Mouse (Mus musculus): ENCODE results near the gene Cog3. TPM values are rescaled to one million over a fixed set of nuclear protein-coding genes. Genes with fewer than 3 reads are reported as not detected.
A peak's percentile ranks its signal among the peaks of the same experiment; 100 is the strongest.

The Cog3 gene
- polyA plus RNA-seq, 1 experiment from 2014 or later, result 16.0 TPM

DNA sequence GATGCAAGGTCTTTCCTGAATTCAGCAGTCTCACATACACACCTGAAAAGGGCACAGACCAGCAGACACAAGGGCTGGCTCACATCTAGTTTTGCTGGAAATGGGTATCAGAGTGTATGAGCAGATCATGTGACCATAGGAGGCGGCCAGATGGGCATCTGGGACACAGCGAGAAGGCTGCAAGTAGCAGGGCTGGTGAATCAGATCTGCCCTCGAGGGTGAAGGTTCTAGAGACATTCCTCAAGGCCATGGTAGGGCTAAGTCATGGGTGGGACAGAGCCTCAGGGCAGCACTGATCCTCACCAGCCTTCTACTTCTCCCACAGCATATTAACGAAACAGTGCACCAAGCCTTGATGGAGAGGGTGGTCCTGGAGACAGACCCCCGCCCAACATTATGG lies 58.2 kb downstream of the Cog3 start:
- no peak for ATAC-seq (ENCODE audit: insufficient number of reproducible peaks, insufficient read depth, low FRiP score, low read depth)
- Histone ChIP-seq H3K4me3 (ENCODE audit: control insufficient read depth in 1 of 2, insufficient read depth in 1 of 2, low read depth in 1 of 2, low read length in 2 of 2) (no peak overlapping the region), H3K9me3 (ENCODE audit: control insufficient read depth, low read length) (no peaks in the 10 kb centered on the region), H3K4me2 (ENCODE audit: low read length) (no peak overlapping the region), H3K9ac (ENCODE audit: low read length) (no peak overlapping the region), H3K27me3 (ENCODE audit: control insufficient read depth, insufficient read depth, low read length) (no peaks in the 10 kb centered on the region), H3K27ac (replicated peaks in 1 of 2; ENCODE audit: control insufficient read depth in 1 of 2, insufficient read depth in 1 of 2, low read depth in 2 of 2, low read length in 2 of 2) (no peak overlapping the region), H3K4me1 (ENCODE audit: control insufficient read depth in 2 of 2, insufficient read depth in 2 of 2, low read length in 2 of 2) (no peaks in the 10 kb centered on the region), H3K36me3 (ENCODE audit: control insufficient read depth, insufficient read depth, low read length) (peaks cover 2% of the 10 kb centered on the region; the same call in 1 of the 2 replicates)
- WGBS, result 78% methylated on average over 5 of the region's 5 CpGs

DNA sequence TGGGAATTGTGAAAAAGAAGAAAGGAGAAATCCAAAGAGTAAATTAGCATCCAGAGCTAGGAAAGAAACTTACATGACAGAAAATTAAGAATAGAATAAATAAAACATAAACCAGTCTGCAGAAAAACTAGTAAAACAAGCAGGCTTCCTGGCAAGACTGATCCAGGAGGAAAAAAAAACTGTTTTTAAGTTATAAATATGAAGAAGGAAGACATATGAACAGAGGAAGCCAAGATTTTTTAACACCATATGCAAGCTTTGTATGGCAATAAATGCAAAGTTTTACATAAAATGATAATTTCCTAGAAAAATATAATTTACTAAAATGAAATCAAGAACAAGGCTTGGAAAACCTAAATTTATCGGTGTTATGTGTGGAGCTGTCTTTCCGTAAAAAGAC lies 63.9 kb downstream of the Cog3 start:
- Histone ChIP-seq H3K27me3 (ENCODE audit: control insufficient read depth, insufficient read depth, low read length) (no peaks in the 10 kb centered on the region), H3K27ac (replicated peaks in 1 of 2; ENCODE audit: control insufficient read depth in 1 of 2, insufficient read depth in 1 of 2, low read depth in 2 of 2, low read length in 2 of 2) (no peak overlapping the region), H3K9ac (ENCODE audit: low read length) (no peak overlapping the region), H3K4me3 (ENCODE audit: control insufficient read depth in 1 of 2, insufficient read depth in 1 of 2, low read depth in 1 of 2, low read length in 2 of 2) (no peak overlapping the region), H3K36me3 (ENCODE audit: control insufficient read depth, insufficient read depth, low read length) (no peaks in the 10 kb centered on the region), H3K4me2 (ENCODE audit: low read length) (no peak overlapping the region), H3K9me3 (ENCODE audit: control insufficient read depth, low read length) (no peaks in the 10 kb centered on the region), H3K4me1 (ENCODE audit: control insufficient read depth in 2 of 2, insufficient read depth in 2 of 2, low read length in 2 of 2) (no peaks in the 10 kb centered on the region)
- WGBS, result 93% methylated on average over 2 of the region's 2 CpGs
- ATAC-seq (ENCODE audit: insufficient number of reproducible peaks, insufficient read depth, low FRiP score, low read depth), result no peak

DNA sequence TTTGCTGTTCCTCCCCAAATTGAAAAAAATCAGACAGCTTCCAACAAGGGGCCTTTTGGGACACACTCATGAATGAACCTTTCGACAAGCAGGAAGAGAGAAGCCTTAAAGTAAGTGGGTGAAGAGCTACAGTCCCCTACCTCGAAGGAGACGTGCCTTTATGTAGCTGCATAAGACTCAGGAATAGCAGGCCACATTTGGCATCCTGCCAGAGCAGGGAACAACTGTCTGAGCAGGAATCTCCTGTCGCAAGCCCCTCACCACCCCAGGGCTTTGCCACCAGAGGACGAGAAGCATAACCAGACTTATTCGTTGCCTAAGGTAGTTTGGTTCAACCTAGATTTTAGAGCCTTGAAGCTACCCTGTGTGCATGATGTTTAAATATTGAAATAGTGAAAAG lies 78.0 kb downstream of the Cog3 start:
- Histone ChIP-seq H3K4me1 (ENCODE audit: control insufficient read depth in 2 of 2, insufficient read depth in 2 of 2, low read length in 2 of 2) (no peaks in the 10 kb centered on the region), H3K27ac (replicated peaks in 1 of 2; ENCODE audit: control insufficient read depth in 1 of 2, insufficient read depth in 1 of 2, low read depth in 2 of 2, low read length in 2 of 2) (no peak overlapping the region), H3K4me2 (ENCODE audit: low read length) (no peak overlapping the region), H3K4me3 (ENCODE audit: control insufficient read depth in 1 of 2, insufficient read depth in 1 of 2, low read depth in 1 of 2, low read length in 2 of 2) (no peak overlapping the region), H3K9me3 (ENCODE audit: control insufficient read depth, low read length) (no peaks in the 10 kb centered on the region), H3K36me3 (ENCODE audit: control insufficient read depth, insufficient read depth, low read length) (no peaks in the 10 kb centered on the region), H3K27me3 (ENCODE audit: control insufficient read depth, insufficient read depth, low read length) (no peaks in the 10 kb centered on the region), H3K9ac (ENCODE audit: low read length) (no peak overlapping the region)
- 30% methylated on average over 6 of the region's 6 CpGs for WGBS
- ATAC-seq (ENCODE audit: insufficient number of reproducible peaks, insufficient read depth, low FRiP score, low read depth), result no peak

DNA sequence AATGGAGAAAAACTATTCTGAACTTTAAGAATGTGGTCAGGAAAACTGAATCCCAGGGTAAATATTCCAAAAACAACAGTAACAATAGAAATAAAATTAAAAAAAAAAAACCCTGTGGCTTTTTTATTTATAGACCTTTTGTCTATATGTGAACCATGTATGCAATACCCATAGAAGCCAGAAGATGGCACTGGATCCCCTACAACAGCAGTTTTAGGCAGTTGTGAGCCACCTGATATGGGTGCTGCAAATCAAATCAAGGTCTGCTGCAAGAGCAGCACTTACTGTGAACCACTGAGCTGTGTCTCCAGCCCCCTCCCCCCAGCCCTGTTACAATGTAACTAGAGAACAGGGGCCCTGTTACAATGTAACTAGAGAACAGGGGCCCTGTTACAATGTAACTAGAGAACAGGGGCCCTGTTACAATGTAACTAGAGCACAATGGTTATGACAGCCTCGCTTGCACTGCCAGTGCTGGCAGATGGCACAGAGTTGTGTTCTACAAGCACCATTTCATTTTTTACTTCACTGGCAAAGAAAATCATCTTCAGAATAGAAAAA lies 85.2 kb downstream of the Cog3 start:
- H3K27me3 ChIP-seq (ENCODE audit: control insufficient read depth, insufficient read depth, low read length), result no peaks in the 10 kb centered on the region
- H3K4me1 ChIP-seq (ENCODE audit: control insufficient read depth in 2 of 2, insufficient read depth in 2 of 2, low read length in 2 of 2), result no peaks in the 10 kb centered on the region
- no peak overlapping the region for H3K4me3 ChIP-seq (ENCODE audit: control insufficient read depth in 1 of 2, insufficient read depth in 1 of 2, low read depth in 1 of 2, low read length in 2 of 2)
- no peak overlapping the region for H3K4me2 ChIP-seq (ENCODE audit: low read length)
- no peak overlapping the region for H3K27ac ChIP-seq (replicated peaks in 1 of 2; ENCODE audit: control insufficient read depth in 1 of 2, insufficient read depth in 1 of 2, low read depth in 2 of 2, low read length in 2 of 2)
- H3K9ac ChIP-seq (ENCODE audit: low read length), result no peak overlapping the region
- WGBS, result 94% methylated on average over 1 of the region's 1 CpGs
- no peak for ATAC-seq (ENCODE audit: insufficient number of reproducible peaks, insufficient read depth, low FRiP score, low read depth)
- H3K36me3 ChIP-seq (ENCODE audit: control insufficient read depth, insufficient read depth, low read length), result no peaks in the 10 kb centered on the region
- no peaks in the 10 kb centered on the region for H3K9me3 ChIP-seq (ENCODE audit: control insufficient read depth, low read length)

DNA sequence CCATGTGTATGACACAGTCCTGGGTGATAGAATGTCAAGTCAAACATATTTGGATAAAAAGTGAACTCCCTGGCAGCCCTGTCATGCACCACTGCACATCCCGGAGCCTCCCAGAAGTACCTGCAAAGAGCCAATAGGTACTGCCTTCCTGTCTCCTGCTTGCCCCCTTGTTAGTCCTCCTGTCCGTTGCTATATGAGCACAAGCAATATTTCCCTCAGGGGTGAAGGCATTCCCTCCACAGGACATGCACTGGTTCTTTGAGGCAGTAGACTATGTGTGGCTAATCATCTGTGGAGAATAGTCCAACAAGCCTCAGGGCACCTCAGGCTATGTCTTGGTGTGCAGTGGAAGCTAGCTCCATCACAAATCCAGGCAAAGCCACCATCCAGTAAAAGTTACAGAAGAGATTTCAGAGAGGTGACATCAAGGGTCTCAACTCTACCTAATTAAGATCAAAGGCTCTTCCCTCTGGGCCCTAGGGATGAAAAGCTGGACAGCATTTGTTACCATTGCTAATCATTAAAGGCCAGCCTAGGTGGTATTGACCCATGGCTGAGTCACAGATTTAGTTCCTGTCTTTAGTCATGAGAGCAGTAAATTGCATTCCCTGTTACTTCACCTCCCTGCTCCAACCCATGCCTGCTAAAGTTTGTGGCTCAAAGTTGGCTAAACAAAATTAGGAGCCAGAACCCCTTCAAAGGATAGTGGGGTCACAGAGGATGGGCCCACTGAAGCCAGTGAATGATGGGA lies 88.7 kb downstream of the Cog3 start:
- Histone ChIP-seq H3K27me3 (ENCODE audit: control insufficient read depth, insufficient read depth, low read length) (no peaks in the 10 kb centered on the region), H3K4me2 (ENCODE audit: low read length) (no peak overlapping the region), H3K9ac (ENCODE audit: low read length) (no peak overlapping the region), H3K4me1 (ENCODE audit: control insufficient read depth in 2 of 2, insufficient read depth in 2 of 2, low read length in 2 of 2) (peaks cover 2 to 6% of the 10 kb centered on the region in 2 experiments; a peak in 3 of 4 replicates), H3K4me3 (ENCODE audit: control insufficient read depth in 1 of 2, insufficient read depth in 1 of 2, low read depth in 1 of 2, low read length in 2 of 2) (no peak overlapping the region), H3K27ac (replicated peaks in 1 of 2; ENCODE audit: control insufficient read depth in 1 of 2, insufficient read depth in 1 of 2, low read depth in 2 of 2, low read length in 2 of 2) (no peak overlapping the region), H3K36me3 (ENCODE audit: control insufficient read depth, insufficient read depth, low read length) (no peaks in the 10 kb centered on the region), H3K9me3 (ENCODE audit: control insufficient read depth, low read length) (no peaks in the 10 kb centered on the region)
- 87% methylated on average over 2 of the region's 2 CpGs for WGBS
- ATAC-seq (ENCODE audit: insufficient number of reproducible peaks, insufficient read depth, low FRiP score, low read depth), result no peak

DNA sequence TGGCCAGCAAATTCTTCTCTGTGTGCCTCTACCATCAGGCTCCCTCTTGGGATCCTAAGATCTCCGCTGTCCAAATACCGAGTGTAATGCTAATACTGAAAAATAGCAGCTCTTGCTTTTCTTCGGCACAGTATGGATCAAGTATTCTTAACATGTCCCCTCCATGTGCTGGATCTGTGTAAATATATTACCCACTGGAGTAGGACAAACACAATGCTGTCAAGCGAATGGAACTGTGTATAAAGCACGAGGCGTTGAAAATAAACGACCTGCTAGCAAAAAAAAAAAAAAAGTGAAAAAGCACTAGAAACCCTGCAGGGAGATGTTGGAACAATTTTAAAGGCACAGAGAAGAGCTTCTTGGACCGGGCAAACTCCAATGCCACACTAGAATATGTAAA lies 92.8 kb downstream of the Cog3 start:
- Histone ChIP-seq H3K27me3 (ENCODE audit: control insufficient read depth, insufficient read depth, low read length) (no peaks in the 10 kb centered on the region), H3K9me3 (ENCODE audit: control insufficient read depth, low read length) (no peaks in the 10 kb centered on the region), H3K4me3 (ENCODE audit: control insufficient read depth in 1 of 2, insufficient read depth in 1 of 2, low read depth in 1 of 2, low read length in 2 of 2) (no peak overlapping the region), H3K4me1 (ENCODE audit: control insufficient read depth in 2 of 2, insufficient read depth in 2 of 2, low read length in 2 of 2) (peaks cover 3 to 7% of the 10 kb centered on the region in 2 experiments; a peak in 3 of 4 replicates), H3K36me3 (ENCODE audit: control insufficient read depth, insufficient read depth, low read length) (no peaks in the 10 kb centered on the region), H3K27ac (replicated peaks in 1 of 2; ENCODE audit: control insufficient read depth in 1 of 2, insufficient read depth in 1 of 2, low read depth in 2 of 2, low read length in 2 of 2) (no peak overlapping the region), H3K4me2 (ENCODE audit: low read length) (no peak overlapping the region), H3K9ac (ENCODE audit: low read length) (no peak overlapping the region)
- 83% methylated on average over 8 of the region's 8 CpGs for whole genome bisulfite sequencing
- ATAC-seq (ENCODE audit: insufficient number of reproducible peaks, insufficient read depth, low FRiP score, low read depth), result no peak

DNA sequence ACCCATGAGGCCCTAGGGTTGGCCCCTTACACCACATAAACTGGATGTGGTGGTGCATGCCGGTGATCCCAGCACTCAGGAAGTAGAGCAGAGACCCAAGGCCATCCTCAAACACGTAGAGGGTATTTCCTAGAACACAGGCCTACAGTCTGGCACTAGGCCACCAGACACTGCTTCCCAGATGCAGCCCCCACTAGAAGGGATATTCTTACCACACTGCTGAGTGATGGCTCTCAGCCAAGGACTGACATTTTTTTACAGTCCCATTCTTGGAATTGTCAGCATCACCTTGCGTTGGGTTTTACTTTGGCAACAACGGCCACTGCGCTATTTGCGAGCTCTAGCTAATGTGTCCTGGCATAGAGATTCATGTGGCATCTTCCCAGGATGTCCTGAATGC lies 93.4 kb downstream of the Cog3 start:
- H3K9ac ChIP-seq (ENCODE audit: low read length), result no peak overlapping the region
- peaks cover 3 to 7% of the 10 kb centered on the region in 2 experiments; a peak in 3 of 4 replicates for H3K4me1 ChIP-seq (ENCODE audit: control insufficient read depth in 2 of 2, insufficient read depth in 2 of 2, low read length in 2 of 2)
- H3K27ac ChIP-seq (replicated peaks in 1 of 2; ENCODE audit: control insufficient read depth in 1 of 2, insufficient read depth in 1 of 2, low read depth in 2 of 2, low read length in 2 of 2), result no peak overlapping the region
- no peaks in the 10 kb centered on the region for H3K36me3 ChIP-seq (ENCODE audit: control insufficient read depth, insufficient read depth, low read length)
- no peaks in the 10 kb centered on the region for H3K9me3 ChIP-seq (ENCODE audit: control insufficient read depth, low read length)
- 0 out of 2 replicates have a peak, but pooled peaks have one; percentile 17 for ATAC-seq (ENCODE audit: insufficient number of reproducible peaks, insufficient read depth, low FRiP score, low read depth)
- H3K4me3 ChIP-seq (ENCODE audit: control insufficient read depth in 1 of 2, insufficient read depth in 1 of 2, low read depth in 1 of 2, low read length in 2 of 2), result no peak overlapping the region
- WGBS, result 38% methylated on average over 6 of the region's 6 CpGs
- H3K4me2 ChIP-seq (ENCODE audit: low read length), result no peak overlapping the region
- no peaks in the 10 kb centered on the region for H3K27me3 ChIP-seq (ENCODE audit: control insufficient read depth, insufficient read depth, low read length)
